Mouse (Mus musculus): ENCODE results near the gene Maff.

Gene Maff

GRCm38 (mm10) chr15:79395281-79395680, 48.9 kb downstream of the Maff start:
- no peak for DNase-seq (ENCODE audit: low read depth)

- DNase-seq (ENCODE audit: low read depth), result no peak
Observed at GRCm38 (mm10) chr15:79396736-79397135, 50.3 kb downstream of the Maff start.

- DNase-seq (ENCODE audit: low read depth), result peak; percentile 36
Observed at GRCm38 (mm10) chr15:79399231-79400052, 53.0 kb downstream of the Maff start.

- no peak for DNase-seq (ENCODE audit: low read depth)
Observed at GRCm38 (mm10) chr15:79400134-79400974, 53.9 kb downstream of the Maff start.

GRCm38 (mm10) chr15:79400975-79401365, 54.5 kb downstream of the Maff start:
- no peak for DNase-seq (ENCODE audit: low read depth)

GRCm38 (mm10) chr15:79402176-79402575, 55.8 kb downstream of the Maff start:
- no peak for DNase-seq (ENCODE audit: low read depth)

- DNase-seq (ENCODE audit: low read depth), result peak; percentile 41
Observed at GRCm38 (mm10) chr15:79402836-79403762, 56.7 kb downstream of the Maff start, which contains the start of gene Tmem184b. Gene Tmem184b (minus strand): TSS chr15:79403569.

GRCm38 (mm10) chr15:79403763-79404210, 57.4 kb downstream of the Maff start:
- no peak for DNase-seq (ENCODE audit: low read depth)

GRCm38 (mm10) chr15:79404277-79404676, 57.9 kb downstream of the Maff start:
- no peak for DNase-seq (ENCODE audit: low read depth)

- DNase-seq (ENCODE audit: low read depth), result no peak
Observed at GRCm38 (mm10) chr15:79406564-79406963, 60.1 kb downstream of the Maff start.
